Mouse (Mus musculus) spleen, adult 2 months (tissue): ENCODE results near the gene Ostf1.

Experiments used
- CTCF ChIP-seq: fragments of 200-500 bp; IDR thresholded peaks from 2 replicates; pipeline ENCODE4 v1.5.1; 2011; ENCODE audit warnings: mild to moderate bottlenecking, inconsistent platforms; ENCODE audit not compliant: insufficient read depth, insufficient read length, insufficient replicate concordance; ENCODE audit errors: extremely low read depth
- POLR2A ChIP-seq: fragments of 200-500 bp; IDR thresholded peaks from 2 replicates; pipeline ENCODE4 v1.6.1; 2011; ENCODE audit warnings: low read depth, low read length, inconsistent platforms

- TF ChIP-seq CTCF = no peak
- TF ChIP-seq POLR2A = no peak
These were observed 41.4 kb downstream of the Ostf1 start for GRCm38 (mm10) chr19:18590234-18590633.
